Mouse (Mus musculus) layer of hippocampus, adult 8-10 months (tissue): Measurements from ENCODE around the gene Olfr806. TPM values are rescaled to one million over a fixed set of nuclear protein-coding genes. Genes with fewer than 3 reads are reported as not detected.

Experiments used
- DNase-seq, 2 experiments: peaks; one replicate each; pipeline ENCODE4 v3.0.0; 2022; ENCODE audit warnings: low spot score in 2 of 2
- microRNA-seq, 2 experiments: library from miRNA; unstranded; fragments of <30 nt; microRNA quantifications; one replicate each; pipeline ENCODE4 v1.2.0; 2022
- total RNA-seq, 4 experiments: library from RNA; stranded (reverse); gene quantifications; 2 replicates each; pipeline ENCODE4 v1.2.4; 2022

The Olfr806 gene
- not detected for total RNA-seq

GRCm38 (mm10) chr10:129741821-129742220, at the start of gene Olfr806:
Gene Olfr806 (minus strand): TSS chr10:129741921.
- no peak for DNase-seq

- no peak for DNase-seq
Observed at GRCm38 (mm10) chr10:129778123-129778522, 36.4 kb upstream of the Olfr806 start.

GRCm38 (mm10) chr10:129774338-129774737, 32.6 kb upstream of the Olfr806 start, which contains the start of gene Olfr809:
Gene Olfr809 (plus strand): TSS chr10:129774638.
- no peak for DNase-seq

- DNase-seq = no peak
Observed at GRCm38 (mm10) chr10:129765182-129765581, 23.5 kb upstream of the Olfr806 start, which contains the start of gene Olfr808. Gene Olfr808 (plus strand): TSS chr10:129765482.

GRCm38 (mm10) chr10:129757693-129758092, 16.0 kb upstream of the Olfr806 start, which contains the start of gene Olfr807:
Gene Olfr807 (minus strand): TSS chr10:129757793.
- no peak for DNase-seq

GRCm38 (mm10) chr10:129729275-129729674, 12.4 kb downstream of the Olfr806 start, which contains the start of gene Olfr805:
Gene Olfr805 (minus strand): TSS chr10:129729375.
- DNase-seq = no peak

GRCm38 (mm10) chr10:129702910-129703309, 38.8 kb downstream of the Olfr806 start, which contains the start of gene Olfr804:
Gene Olfr804 (plus strand): TSS chr10:129703210.
- no peak for DNase-seq

- no peak for DNase-seq
Observed at GRCm38 (mm10) chr10:129694186-129694585, 47.5 kb downstream of the Olfr806 start, which contains the start of gene Olfr803. Gene Olfr803 (minus strand): TSS chr10:129694286.

GRCm38 (mm10) chr10:129688069-129688468, 53.7 kb downstream of the Olfr806 start, which contains the start of gene Olfr802:
Gene Olfr802 (minus strand): TSS chr10:129688169.
- DNase-seq = no peak

Small RNA genes within 50 kb of the gene (microRNA-seq; reads per million reads assigned to microRNA genes)
- gene Gm24485 = 0 reads per million in 2 experiments

Other genes with a start within 250 kb of the Olfr806 start
- not detected for gene Olfr790, start 243.4 kb downstream of the Olfr806 start, total RNA-seq
- not detected for gene Olfr791, start 220.1 kb downstream of the Olfr806 start, total RNA-seq
- gene Olfr792, start 202.8 kb downstream of the Olfr806 start, total RNA-seq = not detected
- gene Olfr794, start 174.3 kb downstream of the Olfr806 start, total RNA-seq = not detected
- not detected for gene Olfr796, start 129.4 kb downstream of the Olfr806 start, total RNA-seq
- not detected for gene Olfr798, start 114.0 kb downstream of the Olfr806 start, total RNA-seq
- not detected for gene Olfr799, start 104.4 kb downstream of the Olfr806 start, total RNA-seq
- not detected for gene Olfr800, start 84.2 kb downstream of the Olfr806 start, total RNA-seq
- gene Olfr801, start 68.1 kb downstream of the Olfr806 start, total RNA-seq = not detected
- not detected for gene Olfr802, start 53.8 kb downstream of the Olfr806 start, total RNA-seq
- not detected for gene Olfr803, start 47.6 kb downstream of the Olfr806 start, total RNA-seq
- not detected for gene Olfr804, start 38.7 kb downstream of the Olfr806 start, total RNA-seq
- gene Olfr805, start 12.5 kb downstream of the Olfr806 start, total RNA-seq = not detected
- gene Olfr807, start 15.9 kb upstream of the Olfr806 start, total RNA-seq = not detected
- gene Olfr808, start 23.6 kb upstream of the Olfr806 start, total RNA-seq = not detected
- not detected for gene Olfr809, start 32.7 kb upstream of the Olfr806 start, total RNA-seq
- gene Olfr810, start 53.0 kb upstream of the Olfr806 start, total RNA-seq = not detected
- not detected for gene Olfr811, start 62.5 kb upstream of the Olfr806 start, total RNA-seq
- gene Olfr812, start 104.2 kb upstream of the Olfr806 start, total RNA-seq = not detected
- not detected for gene Olfr813, start 113.4 kb upstream of the Olfr806 start, total RNA-seq
- not detected for gene Olfr814, start 137.9 kb upstream of the Olfr806 start, total RNA-seq
- not detected for gene Olfr815, start 163.9 kb upstream of the Olfr806 start, total RNA-seq
- not detected for gene Olfr816, start 173.7 kb upstream of the Olfr806 start, total RNA-seq
- gene Olfr818, start 207.2 kb upstream of the Olfr806 start, total RNA-seq = not detected
- not detected for gene Olfr819, start 225.3 kb upstream of the Olfr806 start, total RNA-seq
- gene Olfr247, start 234.2 kb upstream of the Olfr806 start, total RNA-seq = not detected
- gene Gm10310, start 243.1 kb upstream of the Olfr806 start, total RNA-seq = not detected